ENCODE assay signal across 8 mouse cellular contexts in the genomic region with DNA sequence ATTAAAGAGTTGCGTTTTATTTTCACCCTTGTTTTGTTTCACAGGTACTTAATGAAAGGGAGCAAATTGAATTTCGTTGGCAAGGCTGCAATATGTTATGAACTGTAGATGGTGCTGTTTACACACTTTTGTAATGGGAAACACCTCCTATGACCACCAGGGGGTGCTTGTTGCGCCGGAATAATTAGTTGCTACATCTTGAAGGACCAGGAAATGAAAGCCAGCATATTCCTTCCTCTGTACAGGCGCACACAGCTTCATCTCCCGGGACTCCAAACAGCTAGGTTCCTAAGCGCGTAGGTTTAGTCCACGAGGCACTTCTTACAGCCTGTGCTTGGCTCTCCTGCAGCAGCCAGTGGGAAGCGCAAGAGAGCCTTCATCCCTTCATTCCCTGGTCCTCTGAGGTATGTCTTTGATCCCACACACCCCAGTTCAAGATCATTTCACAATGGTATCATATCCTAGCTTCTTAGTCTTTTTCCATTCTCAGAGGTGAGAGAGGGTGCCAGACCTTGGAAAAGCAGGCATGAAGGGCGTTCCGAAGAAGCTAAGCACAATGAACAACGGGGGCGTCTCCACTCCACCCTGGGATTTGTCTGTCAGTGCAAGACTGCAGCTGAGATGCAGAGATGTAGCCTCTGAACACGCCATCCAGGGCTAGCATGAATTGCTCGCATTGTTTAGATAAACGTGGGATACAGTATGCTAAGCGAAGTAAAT.
DNase-seq lines count a peak whose midpoint lies in the region; ATAC-seq and TF ChIP-seq lines count a peak whose summit lies in the region.

No protein-coding gene starts in this region.

- 0 out of 2 replicates have a peak, but pooled peaks have one; percentile 20 for TF ChIP-seq POLR2A in small intestine, adult 2 months (IDR thresholded peaks at IDR 0.05; ENCODE audit: low read depth, low read length)

- H3K4me1 ChIP-seq in limb, embryonic 10.5 days, result no peaks in the 10 kb centered on the region
- peaks cover 5% of the 10 kb centered on the region; the same call in 1 of the 2 replicates for H3K4me1 ChIP-seq in midbrain, embryonic 12.5 days
- H3K4me1 ChIP-seq in small intestine, adult 2 months (ENCODE audit: control insufficient read depth, insufficient read depth, insufficient read length, low read length), result peaks cover 7% of the 10 kb centered on the region; the same call in 1 of the 2 replicates

- peak; percentile 58 for DNase-seq in CD4-positive, CD25-positive, alpha-beta regulatory T cell, adult 2 months (ENCODE audit: low read depth, low spot score)
- peak; percentile 74 for DNase-seq in embryo, embryonic 9.5 days (ENCODE audit: extremely low spot score)
- DNase-seq in heart, adult 18-20 months, result peak; percentile 69 to 85
- peak; percentile 79 for DNase-seq in kidney, adult 18-20 months
- peak; percentile 78 for DNase-seq in limb, embryonic 10.5 days (ENCODE audit: low spot score)

- 0 out of 2 replicates have a peak overlapping the region, but pooled peaks have one; percentile 30 for H3K27ac ChIP-seq in limb, embryonic 10.5 days
- no peak overlapping the region for H3K27ac ChIP-seq in midbrain, embryonic 12.5 days (replicated peaks)
- no peak overlapping the region for H3K27ac ChIP-seq in small intestine, adult 2 months (ENCODE audit: insufficient read depth, low read depth, low read length)

- H3K27me3 ChIP-seq in limb, embryonic 10.5 days (ENCODE audit: low read depth, poor library complexity, severe bottlenecking), result 0 out of 2 replicates have a peak, but pooled peaks cover 12% of the 10 kb centered on the region
- peaks cover 7% of the 10 kb centered on the region; the same call in 1 of the 2 replicates for H3K27me3 ChIP-seq in midbrain, embryonic 12.5 days
- H3K27me3 ChIP-seq in small intestine, adult 2 months (ENCODE audit: control insufficient read depth, insufficient read depth, low read length), result no peaks in the 10 kb centered on the region

- no peaks in the 10 kb centered on the region for H3K9me3 ChIP-seq in limb, embryonic 10.5 days (replicated peaks)
- H3K9me3 ChIP-seq in midbrain, embryonic 12.5 days, result no peaks in the 10 kb centered on the region

- H3K9ac ChIP-seq in midbrain, embryonic 12.5 days (replicated peaks), result peak overlapping the region; percentile 50; the same call in 1 of the 2 replicates

- no peaks in the 10 kb centered on the region for H3K36me3 ChIP-seq in limb, embryonic 10.5 days
- H3K36me3 ChIP-seq in midbrain, embryonic 12.5 days, result no peaks in the 10 kb centered on the region
- no peaks in the 10 kb centered on the region for H3K36me3 ChIP-seq in small intestine, adult 2 months (ENCODE audit: control insufficient read depth, insufficient read depth, low read length)

- 38% methylated on average over 18 of the region's 18 CpGs for WGBS in limb, embryonic 10.5 days
- WGBS in midbrain, embryonic 12.5 days, result 34% methylated on average over 18 of the region's 18 CpGs
- WGBS in small intestine, adult 2 months, result 31% methylated on average over 18 of the region's 18 CpGs

- H3K4me3 ChIP-seq in limb, embryonic 10.5 days, result peak overlapping the region; percentile 43
- H3K4me3 ChIP-seq in midbrain, embryonic 12.5 days, result peak overlapping the region; percentile 29
- peak overlapping the region; percentile 51 for H3K4me3 ChIP-seq in small intestine, adult 2 months (ENCODE audit: low read depth, low read length)

- ATAC-seq in CD4-positive, CD25-positive, alpha-beta regulatory T cell, adult 4 months, result no peak
- ATAC-seq in midbrain, embryonic 12.5 days (ENCODE audit: low FRiP score, low read depth), result peak; percentile 81; the same call in 1 of the 2 replicates

- peak; percentile 70; the same call in 1 of the 2 replicates for TF ChIP-seq CTCF in small intestine, adult 2 months (IDR thresholded peaks at IDR 0.05; ENCODE audit: extremely low read depth, insufficient read length, insufficient replicate concordance, low read depth, low read length)

- H3K4me2 ChIP-seq in midbrain, embryonic 12.5 days (replicated peaks), result peak overlapping the region; percentile 57
